Mouse (Mus musculus): ENCODE results near the gene Rnf144b. TPM values are rescaled to one million over a fixed set of nuclear protein-coding genes. Genes with fewer than 3 reads are reported as not detected.

Rnf144b gene
- polyA plus RNA-seq, 1 experiment from 2014 or later = 0.91 TPM

Other genes starting within 250 kb of the Rnf144b start
- gene Kif13a, start 192.8 kb upstream of the Rnf144b start, polyA plus RNA-seq (2014; fragmentation: Nextera tagmentation; extraction: Ambion mirVana) = 14.2 and 16.5 TPM in 2 replicates
- gene Nhlrc1, start 107.8 kb upstream of the Rnf144b start, polyA plus RNA-seq (2014; fragmentation: Nextera tagmentation; extraction: Ambion mirVana) = 2.7 and 3.1 TPM in 2 replicates
- 11.5 and 12.4 TPM in 2 replicates for gene Kdm1b, start 79.2 kb upstream of the Rnf144b start, polyA plus RNA-seq (2014; fragmentation: Nextera tagmentation; extraction: Ambion mirVana)
- gene Tpmt, start 77.9 kb upstream of the Rnf144b start, polyA plus RNA-seq (2014; fragmentation: Nextera tagmentation; extraction: Ambion mirVana) = 25.8 and 28.6 TPM in 2 replicates
- 375 and 404 TPM in 2 replicates for gene Dek, start 16.5 kb upstream of the Rnf144b start, polyA plus RNA-seq (2014; fragmentation: Nextera tagmentation; extraction: Ambion mirVana)

Measured in limb, embryonic 11.5 days (tissue).